Mouse (Mus musculus): ENCODE measurements around the gene Ptpra. TPM values are rescaled to one million over a fixed set of nuclear protein-coding genes. Genes with fewer than 3 reads are reported as not detected.
A peak's percentile ranks its signal among the peaks of the same experiment; 100 is the strongest.

Ptpra gene
- total RNA-seq, 2 experiments from 2014 or later: 15.5 to 20.6 TPM

DNA sequence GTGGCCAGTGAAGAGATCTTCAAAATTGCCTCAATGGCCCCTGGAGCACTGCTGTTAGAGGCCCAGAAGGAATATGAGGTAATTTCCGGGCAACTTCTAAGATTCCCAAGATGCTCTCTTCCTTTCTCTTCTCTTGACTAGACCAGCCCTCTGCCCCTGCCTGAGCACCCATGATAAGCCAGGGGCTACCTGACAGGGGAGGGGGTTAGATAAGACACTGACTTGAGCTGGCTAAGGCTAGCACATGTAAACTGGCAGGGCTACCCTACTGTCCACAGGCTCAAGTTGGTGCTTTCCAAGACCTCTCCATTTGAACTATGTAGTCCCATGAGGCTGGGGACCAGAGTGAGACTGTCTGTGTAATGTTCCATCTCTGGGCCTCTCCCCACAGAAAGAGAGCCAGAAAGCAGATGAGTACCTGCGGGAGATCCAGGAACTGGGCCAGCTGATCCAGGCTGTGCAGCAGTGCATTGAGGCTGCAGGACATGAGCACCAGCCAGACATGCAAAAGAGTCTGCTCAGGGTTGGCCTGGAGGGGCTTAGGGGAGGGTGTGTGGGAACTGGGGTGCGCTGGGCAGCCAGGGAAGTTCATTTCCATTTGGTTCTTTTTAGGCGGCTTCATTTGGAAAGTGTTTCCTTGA, 10.1 kb upstream of the Ptpra start:
- intact Hi-C loops (cut with DNase I): no loop called here

DNA sequence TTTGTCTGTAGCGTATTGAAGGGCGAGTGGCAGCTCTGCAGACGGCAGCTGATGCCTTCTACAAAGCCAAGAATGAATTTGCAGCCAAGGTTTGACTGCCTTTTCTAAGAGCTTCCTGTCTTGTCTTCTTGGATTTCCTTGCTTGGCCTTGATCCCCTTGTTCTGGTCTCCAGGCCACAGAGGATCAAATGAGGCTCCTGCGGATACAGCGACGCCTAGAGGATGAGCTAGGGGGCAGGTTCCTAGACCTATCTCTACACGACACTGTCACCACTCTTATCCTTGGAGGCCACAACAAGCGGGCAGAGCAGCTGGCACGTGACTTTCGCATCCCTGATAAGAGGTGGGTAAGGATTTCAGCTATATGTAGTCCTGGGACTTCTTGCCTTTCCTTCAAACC, 7.9 kb upstream of the Ptpra start:
- intact Hi-C loops (cut with DNase I): no loop called here

More for the DNA sequence above, 10.1 kb upstream of the Ptpra start:
- no peak for DNase-seq

DNA sequence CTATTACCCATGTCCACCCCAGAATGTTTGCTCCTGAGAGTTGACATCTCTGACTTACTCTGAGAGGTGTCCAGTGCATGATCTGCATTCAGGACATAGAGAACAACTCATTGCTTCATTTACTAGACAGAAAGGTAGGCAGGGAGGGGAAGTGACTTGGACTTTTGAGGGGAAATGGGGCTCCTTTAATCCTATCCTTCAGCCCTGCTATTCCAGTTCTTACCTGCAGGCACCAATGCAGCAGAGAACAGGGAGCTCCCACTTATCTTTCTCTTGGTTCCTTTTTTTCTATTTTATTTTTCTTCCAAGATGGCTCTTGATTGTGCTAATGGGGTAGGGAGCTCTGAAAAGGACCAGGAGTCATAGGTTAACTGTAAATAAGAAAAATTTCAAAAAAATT, 1.6 kb upstream of the Ptpra start:
- DNase-seq: no peak
- intact Hi-C loops (cut with DNase I): no loop called here

More for the DNA sequence above, 7.9 kb upstream of the Ptpra start:
- no peak for DNase-seq

DNA sequence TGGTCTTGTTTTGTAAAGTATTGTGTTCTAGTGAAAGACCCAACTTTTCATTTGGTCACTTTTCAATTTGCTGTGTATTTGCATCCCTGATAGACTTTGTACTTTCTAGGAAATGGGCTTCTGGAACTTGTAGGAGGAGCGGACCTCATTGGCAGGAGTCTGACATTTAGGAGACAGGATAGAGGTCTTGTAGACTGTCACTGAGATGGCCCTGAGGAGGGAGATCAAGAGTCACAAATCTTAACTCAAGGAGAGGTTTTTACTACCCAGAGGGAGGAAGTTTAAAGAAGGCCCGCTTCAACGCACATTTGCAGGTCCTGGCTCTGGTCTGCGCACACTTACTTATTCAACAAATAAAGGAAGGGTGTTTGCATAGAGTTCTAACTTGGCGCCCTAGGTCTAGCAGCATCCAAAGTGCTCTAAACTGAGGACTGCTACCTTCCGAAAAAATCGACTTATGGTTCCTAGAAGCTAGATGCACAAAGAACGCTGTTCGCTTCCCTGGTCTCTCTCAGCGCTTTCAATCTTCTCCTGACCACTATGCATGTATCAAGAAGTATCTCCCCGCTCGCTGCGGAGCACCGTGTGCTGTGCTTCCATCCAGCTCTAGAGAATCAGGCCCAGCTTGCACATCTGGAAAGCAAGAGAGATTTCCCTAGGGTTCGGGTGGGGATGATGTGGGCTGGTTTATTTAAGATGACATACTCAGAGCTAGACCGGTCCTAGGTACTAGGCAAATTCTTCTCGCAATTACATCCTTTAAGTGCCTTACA, 871 bp upstream of the Ptpra start:
- intact Hi-C loops (cut with DNase I): no loop called here
- DNase-seq: no peak

DNA sequence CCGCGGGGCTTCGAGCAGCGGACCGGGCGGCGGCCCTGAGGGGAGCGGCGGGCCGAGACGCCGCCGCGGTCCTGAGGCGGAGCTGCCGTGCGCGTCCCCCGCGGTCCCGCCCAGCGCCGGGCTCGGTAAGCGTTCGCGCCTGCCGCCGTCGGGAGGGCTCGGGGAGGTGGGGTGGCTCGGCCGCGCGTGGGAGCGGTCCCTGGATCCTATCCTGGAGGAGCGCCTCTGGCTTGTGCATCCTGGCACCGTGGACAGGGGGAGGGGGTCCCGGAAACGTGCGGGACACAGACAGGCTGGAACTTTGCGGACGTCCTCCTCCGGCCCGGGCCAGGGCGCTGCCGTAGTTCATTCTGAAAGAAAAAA, 337 bp downstream of the Ptpra start:
- intact Hi-C loops (cut with DNase I): no loop called here
- DNase-seq: peak; percentile 52 to 80

DNA sequence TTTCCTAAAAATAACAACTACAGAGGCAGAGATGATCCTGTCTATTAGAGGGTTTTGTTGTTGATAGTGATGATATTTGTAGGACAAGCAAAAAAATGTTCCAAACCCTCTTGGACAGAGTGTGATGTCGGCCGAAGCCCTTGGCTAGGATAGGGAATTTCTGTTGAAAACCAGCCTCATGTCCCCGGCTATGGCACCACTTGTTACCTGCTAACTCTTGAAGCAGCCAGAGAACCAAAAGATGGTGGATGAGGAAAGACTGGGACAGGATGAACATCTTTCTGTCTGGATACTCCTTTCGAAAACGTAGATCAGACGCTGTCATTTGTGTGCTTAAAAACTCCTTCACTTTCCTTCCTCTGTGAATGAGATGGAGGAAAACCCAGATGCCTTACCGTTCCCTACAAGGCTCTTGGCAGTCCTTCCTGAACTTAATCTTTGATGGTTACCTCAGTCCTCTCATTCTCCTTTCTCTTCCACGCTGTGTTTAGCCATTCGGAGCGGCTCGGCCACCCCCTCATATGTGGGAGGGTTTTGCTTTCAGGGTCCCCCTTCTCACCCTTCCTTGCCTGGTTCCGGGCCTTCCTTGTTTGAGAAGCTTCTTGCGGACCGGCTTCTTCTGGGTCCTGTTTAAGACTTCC, 1.1 kb downstream of the Ptpra start:
- intact Hi-C loops (cut with DNase I): no loop called here
- no peak for DNase-seq

DNA sequence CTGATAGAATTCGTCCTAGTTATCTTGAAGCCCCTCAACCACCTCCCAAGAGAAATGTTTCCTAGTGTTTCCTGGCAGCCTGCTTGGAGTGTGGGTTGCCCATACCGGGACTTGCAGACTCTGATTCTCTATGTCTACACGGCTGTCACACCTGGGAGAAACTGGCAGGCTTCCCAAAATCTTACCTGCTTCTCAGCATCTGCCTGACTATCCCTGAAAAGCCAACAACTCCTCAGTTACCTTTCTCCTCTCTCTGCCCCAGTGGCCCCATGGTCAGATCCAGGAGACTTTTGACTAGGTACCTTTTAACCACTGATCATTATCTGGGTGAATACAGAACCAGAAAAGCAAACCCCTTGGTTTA, 1.6 kb downstream of the Ptpra start:
- DNase-seq: no peak
- intact Hi-C loops (cut with DNase I): no loop called here

DNA sequence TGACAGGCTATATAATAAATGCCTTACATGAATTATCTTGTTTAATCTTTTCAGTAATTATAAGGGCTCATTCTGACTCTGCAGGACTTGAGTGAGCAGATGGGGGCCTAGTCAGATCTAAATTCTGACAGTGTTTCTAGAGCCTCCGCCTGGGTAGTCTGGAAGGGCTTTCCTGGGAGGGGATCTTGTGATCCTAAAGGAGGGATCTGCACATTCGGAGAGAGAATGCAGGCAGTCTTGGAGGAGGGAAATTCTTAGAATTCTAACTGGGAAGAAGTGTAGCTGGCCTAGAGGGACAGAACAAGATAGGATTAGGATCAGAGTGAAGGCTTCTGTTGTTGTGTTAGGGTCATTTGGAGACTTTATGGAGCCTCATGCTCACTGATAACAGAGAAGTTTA, 2.2 kb downstream of the Ptpra start:
- DNase-seq: no peak
- intact Hi-C loops (cut with DNase I): no loop called here

DNA sequence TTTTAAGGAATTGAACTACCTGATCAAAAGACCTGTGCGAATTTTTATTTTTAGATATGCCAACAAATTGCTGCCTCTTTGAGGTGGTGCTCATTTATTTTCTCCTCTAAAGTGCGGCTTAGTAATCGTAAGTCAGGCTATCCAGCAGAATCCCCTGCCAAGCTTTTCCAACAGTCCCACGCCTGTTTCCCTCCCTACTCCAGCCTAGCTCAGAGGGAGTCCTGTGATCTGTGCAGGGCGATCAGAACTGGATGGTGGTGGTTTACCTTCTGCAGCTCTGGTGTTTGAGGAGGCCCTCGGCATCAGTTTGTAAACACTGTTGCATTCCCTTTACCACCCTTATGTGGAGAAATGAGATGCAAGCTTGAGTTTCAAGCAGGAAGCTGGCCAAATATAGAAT, 3.3 kb downstream of the Ptpra start:
- intact Hi-C loops (cut with DNase I): no loop called here
- DNase-seq: no peak

DNA sequence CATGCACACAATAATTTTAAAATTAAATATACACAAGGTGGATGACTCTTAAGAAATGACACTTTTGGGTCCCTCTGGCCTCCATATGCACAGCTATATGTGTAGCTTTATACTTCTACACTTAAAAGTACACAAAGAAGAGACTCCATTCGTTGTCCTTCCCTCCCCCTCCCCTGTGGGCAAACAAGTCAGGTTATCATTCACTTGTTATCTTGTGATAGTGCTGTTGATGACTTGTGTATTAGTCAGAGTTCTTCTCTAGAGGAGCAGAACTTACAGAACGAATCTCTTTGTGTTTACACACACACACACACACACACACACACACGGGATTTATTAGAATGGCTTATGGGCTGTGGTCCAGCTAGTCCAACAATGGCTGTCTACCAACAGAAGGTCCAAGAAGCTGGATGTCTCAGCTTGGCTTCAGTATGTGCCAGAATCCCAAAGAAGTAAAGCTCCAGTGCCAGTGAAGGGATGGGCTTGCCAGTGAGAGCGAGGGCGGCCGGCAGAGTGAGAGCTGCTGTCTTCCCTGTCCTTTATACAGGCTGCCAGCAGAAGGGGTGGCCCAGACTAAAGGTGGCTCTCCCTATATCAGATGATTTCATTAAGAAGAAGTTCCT, 4.8 kb downstream of the Ptpra start:
- intact Hi-C loops (cut with DNase I): no loop called here
- DNase-seq: no peak

DNA sequence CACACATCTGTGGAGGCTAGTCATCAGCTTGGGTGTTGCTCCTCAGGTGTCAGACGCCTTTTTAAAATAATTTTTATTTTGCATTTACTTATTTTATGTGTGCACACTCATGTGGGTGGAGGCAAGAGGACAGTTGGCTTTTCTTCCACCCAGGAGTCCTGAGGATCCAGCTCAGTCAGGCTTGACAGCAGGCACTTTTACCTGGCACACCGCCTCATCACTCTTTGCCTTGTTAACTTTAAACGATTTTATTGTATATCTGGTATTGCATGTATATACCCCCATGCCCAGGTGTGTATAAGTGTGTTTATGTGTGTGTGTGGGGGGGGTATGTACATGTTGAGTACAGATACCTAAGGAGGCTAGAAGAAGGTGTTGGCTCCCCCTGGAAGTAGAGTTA, 7.8 kb downstream of the Ptpra start:
- no peak for DNase-seq
- intact Hi-C loops (cut with DNase I): no loop called here

DNA sequence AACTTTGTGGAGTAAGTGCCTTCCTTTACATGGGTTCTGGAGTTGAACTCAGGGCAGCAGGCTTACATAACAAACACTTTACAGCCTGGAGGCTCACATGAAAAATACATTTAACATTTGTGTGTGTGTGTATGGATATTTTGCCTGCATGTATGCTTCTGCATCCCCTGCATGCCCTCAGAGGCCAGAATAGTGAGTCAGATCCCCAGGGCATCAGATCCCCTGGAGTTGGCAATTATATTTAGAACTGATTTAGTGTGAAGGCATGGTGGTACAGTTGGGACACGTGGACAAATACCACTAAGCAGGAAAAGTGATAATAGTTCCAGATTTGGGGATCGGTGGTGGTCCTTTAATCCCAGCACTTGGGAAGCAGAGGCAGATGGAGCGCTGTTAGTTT, 9.5 kb downstream of the Ptpra start:
- intact Hi-C loops (cut with DNase I): no loop called here

DNA sequence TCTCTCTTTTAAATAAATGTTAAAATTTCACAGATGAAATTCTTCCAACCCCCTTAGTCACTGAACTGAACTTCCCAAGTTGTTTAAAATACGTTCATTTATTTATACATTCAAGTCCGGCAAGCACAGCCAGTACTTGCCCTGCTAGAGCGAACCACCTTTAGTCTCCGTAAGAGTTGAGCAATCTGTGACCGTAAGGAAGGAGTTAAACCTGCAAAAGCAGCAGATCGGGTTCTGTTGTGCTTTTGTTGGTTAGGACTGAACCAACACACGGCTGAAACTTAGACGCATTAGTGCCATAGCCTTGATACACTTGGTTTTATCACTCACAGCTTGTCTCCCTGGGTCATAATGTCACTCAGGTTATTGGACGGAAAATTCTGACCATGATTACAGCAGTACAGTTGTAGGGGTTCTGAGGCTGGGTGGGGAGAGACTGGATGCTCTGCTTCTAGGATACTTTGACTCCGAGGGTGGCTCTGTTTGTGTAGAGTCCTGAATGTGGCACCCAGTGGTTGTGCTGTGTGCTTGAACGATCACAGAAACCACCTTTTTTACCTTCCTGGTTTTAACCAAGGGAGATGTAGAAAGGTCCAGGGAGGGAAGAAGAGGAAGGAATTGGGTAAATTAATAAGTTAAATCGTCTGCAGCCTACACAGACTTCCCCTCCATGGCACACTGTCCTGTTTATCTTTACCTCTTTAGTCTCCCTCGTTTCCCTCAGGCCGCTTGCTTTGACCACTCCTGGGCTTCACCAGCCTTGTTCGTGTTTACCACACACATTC, 11.4 kb downstream of the Ptpra start:
- no peak for DNase-seq
- intact Hi-C loops (cut with DNase I): no loop called here

More for the DNA sequence above, 9.5 kb downstream of the Ptpra start:
- no peak for DNase-seq

DNA sequence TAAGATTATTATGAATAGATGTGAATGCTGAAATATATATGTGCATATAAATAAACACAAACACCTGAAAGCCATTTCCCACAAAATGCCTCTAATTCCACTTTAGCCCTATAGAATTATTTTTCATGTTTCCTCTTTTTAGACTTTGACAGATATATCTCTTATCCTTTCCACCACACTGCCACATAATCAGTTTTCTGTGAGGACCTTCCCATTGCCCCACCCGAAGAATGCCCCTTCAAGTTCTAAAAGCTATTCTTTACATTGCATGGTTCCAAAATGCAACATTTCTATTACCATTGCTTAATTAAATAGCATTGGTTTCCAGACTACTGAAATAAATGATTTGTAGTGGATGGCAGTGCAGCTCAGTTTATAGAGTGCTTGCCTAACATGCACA, 16.4 kb downstream of the Ptpra start:
- intact Hi-C loops (cut with DNase I): no loop called here
- DNase-seq: no peak

DNA sequence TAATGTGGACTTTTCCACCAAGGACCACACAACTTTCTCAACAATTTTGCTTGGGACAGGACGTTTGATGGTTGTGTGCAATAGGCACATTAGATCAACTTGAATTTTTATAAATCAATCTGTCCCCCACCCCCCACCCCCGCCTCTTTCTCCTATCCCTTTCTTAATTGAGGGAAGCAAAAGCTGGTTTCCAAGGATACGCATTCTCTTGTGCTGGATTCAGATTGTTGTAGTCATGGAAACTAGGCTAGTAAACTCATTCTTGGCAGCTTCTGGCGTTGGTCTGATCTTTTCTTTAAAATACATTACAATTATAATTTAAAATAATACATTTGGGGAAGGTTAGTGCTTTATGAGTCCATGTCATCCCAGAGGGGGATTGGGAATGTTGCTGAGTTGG, 19.3 kb downstream of the Ptpra start:
- intact Hi-C loops (cut with DNase I): no loop called here
- DNase-seq: no peak

DNA sequence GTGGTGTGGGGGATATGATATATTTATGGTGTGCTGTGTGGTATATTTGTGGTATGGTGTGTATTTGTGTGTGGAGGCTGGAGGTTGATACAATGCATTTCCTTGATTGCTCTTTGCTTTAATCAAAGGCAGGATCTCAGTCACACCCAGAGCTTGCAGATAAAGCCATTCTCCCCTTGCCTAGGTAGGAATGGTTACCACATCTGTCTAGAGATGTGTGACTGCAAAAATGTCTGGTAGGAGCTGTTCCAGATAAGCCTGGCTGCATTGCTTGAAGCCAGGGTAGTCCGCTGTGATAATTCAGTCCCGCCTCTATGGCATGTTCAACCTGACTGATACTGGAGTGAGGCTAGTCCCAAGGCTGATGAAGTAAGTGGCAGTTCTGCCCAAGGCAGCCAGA, 19.9 kb downstream of the Ptpra start:
- DNase-seq: no peak
- intact Hi-C loops (cut with DNase I): no loop called here

DNA sequence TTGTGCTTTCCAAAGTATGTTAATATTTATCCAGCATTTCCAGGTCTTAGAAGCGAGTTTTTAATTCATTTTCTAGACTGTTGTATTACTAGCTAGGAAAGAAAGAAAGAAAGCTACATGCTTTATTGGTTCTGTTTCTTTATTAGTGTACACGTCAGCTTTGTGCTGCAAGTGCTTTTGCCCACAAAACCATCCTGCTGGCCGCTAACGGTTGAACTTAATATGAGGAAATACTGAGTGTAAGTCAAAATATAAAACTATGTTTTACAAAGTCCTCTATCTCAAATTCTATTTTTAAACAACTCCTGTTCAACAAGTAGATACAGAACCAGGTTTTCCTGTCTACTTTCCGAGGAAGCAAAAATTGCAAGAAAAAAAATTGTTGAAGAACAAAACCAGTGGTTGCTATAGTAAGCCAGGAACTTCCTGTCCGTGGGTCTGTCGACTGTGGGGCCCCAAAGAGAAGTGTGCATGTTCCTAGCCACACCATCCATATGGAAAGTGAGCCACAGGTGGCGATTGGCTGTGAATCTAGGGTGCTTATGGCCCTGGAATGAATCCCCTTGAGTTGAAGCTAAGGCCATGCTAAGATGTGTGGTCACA, 22.9 kb downstream of the Ptpra start:
- intact Hi-C loops (cut with DNase I): no loop called here

DNA sequence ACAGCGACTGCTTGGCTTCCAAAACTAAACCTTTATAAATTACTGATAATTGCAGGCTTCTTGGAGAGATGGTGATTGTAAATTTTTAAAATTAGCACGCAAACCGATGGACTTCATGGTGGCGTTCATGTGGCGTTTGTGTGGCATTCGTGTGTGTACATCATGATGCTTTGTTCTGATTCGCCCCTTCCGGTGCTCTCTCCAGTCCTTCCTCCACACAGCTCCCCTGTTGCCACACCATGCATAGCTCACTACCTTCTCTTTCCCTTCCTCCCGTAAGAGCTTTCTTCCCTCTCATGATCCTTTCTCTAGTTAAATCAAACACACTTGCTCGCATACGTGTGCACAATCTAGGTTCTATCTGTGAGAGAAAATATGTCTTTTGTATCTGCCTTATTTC, 25.7 kb downstream of the Ptpra start:
- intact Hi-C loops (cut with DNase I): no loop called here
- DNase-seq: no peak

More for the DNA sequence above, 22.9 kb downstream of the Ptpra start:
- DNase-seq: no peak

DNA sequence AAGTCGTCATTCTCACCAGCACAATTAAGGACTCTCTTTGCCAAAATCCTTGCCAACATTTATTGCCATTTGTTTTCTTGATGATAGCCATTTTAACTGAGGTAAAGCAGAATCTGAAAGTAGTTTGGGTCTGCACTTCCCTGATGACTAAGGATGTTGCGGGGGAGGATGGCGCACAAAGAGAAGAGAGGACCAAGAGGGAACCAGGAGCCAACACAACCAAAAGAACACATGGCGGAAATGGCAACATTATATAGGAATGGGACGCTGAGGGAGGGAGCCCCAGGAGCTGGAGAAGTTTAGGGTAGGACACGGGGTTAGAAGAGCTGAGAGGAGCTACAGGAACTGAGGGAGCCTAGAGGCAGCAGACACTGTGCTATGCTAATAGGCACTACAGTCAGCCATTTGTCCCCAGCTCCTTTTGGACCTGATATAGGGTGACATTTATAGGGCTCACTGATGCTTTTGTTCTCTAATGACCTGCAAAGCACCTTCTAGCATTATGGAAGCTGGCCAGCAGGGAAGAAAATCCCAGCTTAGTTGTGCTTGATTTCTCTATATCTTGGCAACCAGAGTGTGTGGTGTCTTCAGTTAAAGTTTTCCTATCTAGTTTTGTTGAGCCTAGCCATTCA, 26.7 kb downstream of the Ptpra start:
- no peak for DNase-seq
- intact Hi-C loops (cut with DNase I): no loop called here

DNA sequence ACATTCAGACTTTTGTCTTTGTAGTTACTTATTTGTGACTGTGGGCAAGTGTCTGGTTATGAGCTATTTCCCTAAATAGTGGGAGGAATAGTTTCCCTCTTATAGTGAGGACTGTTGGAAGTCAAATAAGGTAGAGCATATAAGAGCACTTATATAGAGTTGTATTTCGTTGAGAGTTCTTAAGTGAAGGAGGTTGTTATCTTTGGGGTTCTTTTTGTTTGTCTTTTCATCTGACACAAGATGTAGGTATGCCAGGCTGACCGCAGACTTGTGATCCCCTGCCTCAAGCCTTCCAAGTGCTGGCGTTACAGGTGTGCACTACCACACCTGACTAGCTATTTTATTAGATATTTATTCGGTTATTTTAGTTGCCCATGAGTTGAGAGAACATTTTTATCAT, 32.1 kb downstream of the Ptpra start:
- no peak for DNase-seq
- intact Hi-C loops (cut with DNase I): no loop called here
